Mouse (Mus musculus): ENCODE measurements around the gene Palm2. TPM values are rescaled to one million over a fixed set of nuclear protein-coding genes. Genes with fewer than 3 reads are reported as not detected.

Palm2 gene
- total RNA-seq, 2 experiments from 2014 or later: 0.54 to 1.9 TPM

- DNase-seq: no peak
These were observed 238.5 kb downstream of the Palm2 start for GRCm38 (mm10) chr4:57672541-57672940.

- DNase-seq: peak; percentile 73
These were observed 239.2 kb downstream of the Palm2 start for GRCm38 (mm10) chr4:57672996-57673906.

- DNase-seq: no peak
These were observed 240.3 kb downstream of the Palm2 start for GRCm38 (mm10) chr4:57674351-57674750.

GRCm38 (mm10) chr4:57675387-57675786, 241.3 kb downstream of the Palm2 start:
- DNase-seq: peak; percentile 79

- no peak for DNase-seq
These were observed 243.9 kb downstream of the Palm2 start for GRCm38 (mm10) chr4:57677916-57678315.

GRCm38 (mm10) chr4:57678991-57679457, 245.0 kb downstream of the Palm2 start:
- peak; percentile 66 for DNase-seq

- no peak for DNase-seq
These were observed 246.1 kb downstream of the Palm2 start for GRCm38 (mm10) chr4:57680186-57680585.

GRCm38 (mm10) chr4:57681511-57681910, 247.5 kb downstream of the Palm2 start:
- peak; percentile 43 for DNase-seq

GRCm38 (mm10) chr4:57682341-57682740, 248.3 kb downstream of the Palm2 start:
- DNase-seq: no peak

- no peak for DNase-seq
These were observed 248.9 kb downstream of the Palm2 start for GRCm38 (mm10) chr4:57682944-57683343.

- no peak for DNase-seq
These were observed 250.7 kb downstream of the Palm2 start for GRCm38 (mm10) chr4:57684676-57685215.

- no peak for DNase-seq
These were observed 252.7 kb downstream of the Palm2 start for GRCm38 (mm10) chr4:57686736-57687135.

- DNase-seq: no peak
These were observed 253.5 kb downstream of the Palm2 start for GRCm38 (mm10) chr4:57687583-57687982.

GRCm38 (mm10) chr4:57688131-57688530, 254.1 kb downstream of the Palm2 start:
- DNase-seq: no peak

- DNase-seq: peak; percentile 15
These were observed 256.0 kb downstream of the Palm2 start for GRCm38 (mm10) chr4:57690001-57690400.

- no peak for DNase-seq
These were observed 256.8 kb downstream of the Palm2 start for GRCm38 (mm10) chr4:57690805-57691204.

GRCm38 (mm10) chr4:57694356-57695136, 260.5 kb downstream of the Palm2 start:
- DNase-seq: no peak

GRCm38 (mm10) chr4:57696955-57697354, 262.9 kb downstream of the Palm2 start:
- no peak for DNase-seq

- no peak for DNase-seq
These were observed 264.0 kb downstream of the Palm2 start for GRCm38 (mm10) chr4:57697918-57698611.

- DNase-seq: no peak
These were observed 267.5 kb downstream of the Palm2 start for GRCm38 (mm10) chr4:57701576-57701975.

GRCm38 (mm10) chr4:57703574-57704470, 269.8 kb downstream of the Palm2 start:
- no peak for DNase-seq
